Comparison of ENCODE assay signal across 8 mouse cellular contexts in genomic region chr19:47330743-47331227, GRCm38 (mm10).
A peak's percentile ranks its signal among the peaks of the same experiment; 100 is the strongest.
DNase-seq lines count a peak whose midpoint lies in the region; ATAC-seq lines count a peak whose summit lies in the region.
"Had no signal": no experiment of that assay in that cellular context is flagged by ENCODE, and none has a peak within 500 bp of the region (broad histone marks: within the 10 kb centered on the region; RNA-seq: fewer than 3 reads in every experiment).

No protein-coding gene starts in this region.

- peak overlapping the region; percentile 17 for H3K4me2 ChIP-seq in embryonic facial prominence, embryonic 15.5 days (replicated peaks)

- peak; percentile 90 for ATAC-seq in embryonic facial prominence, embryonic 15.5 days (ENCODE audit: insufficient number of reproducible peaks, low FRiP score, low TSS enrichment, low read depth)

- H3K4me3 ChIP-seq in embryonic facial prominence, embryonic 15.5 days (replicated peaks), result no peak overlapping the region
- H3K4me3 ChIP-seq in hindbrain, embryonic 10.5 days, result no peak overlapping the region
- H3K4me3 ChIP-seq: megakaryocyte, embryonic 14.5 days had no signal

- no peaks in the 10 kb centered on the region for H3K9me3 ChIP-seq in embryonic facial prominence, embryonic 15.5 days (replicated peaks)
- H3K9me3 ChIP-seq in hindbrain, embryonic 10.5 days, result no peaks in the 10 kb centered on the region
- H3K9me3 ChIP-seq: megakaryocyte, embryonic 14.5 days had no signal

- no peaks in the 10 kb centered on the region for H3K36me3 ChIP-seq in embryonic facial prominence, embryonic 15.5 days
- no peaks in the 10 kb centered on the region for H3K36me3 ChIP-seq in hindbrain, embryonic 10.5 days

- H3K27me3 ChIP-seq in embryonic facial prominence, embryonic 15.5 days, result no peaks in the 10 kb centered on the region
- H3K27me3 ChIP-seq in hindbrain, embryonic 10.5 days (ENCODE audit: insufficient read depth, poor library complexity, severe bottlenecking), result no peaks in the 10 kb centered on the region

- H3K27ac ChIP-seq in embryonic facial prominence, embryonic 15.5 days (replicated peaks), result peak overlapping the region; percentile 90
- peak overlapping the region; percentile 66 for H3K27ac ChIP-seq in hindbrain, embryonic 10.5 days

- H3K9ac ChIP-seq in embryonic facial prominence, embryonic 15.5 days, result no peak overlapping the region

- peaks cover 82% of the 10 kb centered on the region for H3K4me1 ChIP-seq in embryonic facial prominence, embryonic 15.5 days
- peaks cover 75% of the 10 kb centered on the region for H3K4me1 ChIP-seq in hindbrain, embryonic 10.5 days (replicated peaks)

- WGBS in embryonic facial prominence, embryonic 15.5 days, result 3% methylated on average over 10 of the region's 10 CpGs
- 21% methylated on average over 10 of the region's 10 CpGs for WGBS in hindbrain, embryonic 10.5 days

- DNase-seq in R1 (ENCODE audit: low read depth, low spot score) (peak; percentile 92), liver (peak; percentile 62)
- DNase-seq in hindbrain, embryonic 10.5 days (ENCODE audit: low spot score), result peak; percentile 68
- DNase-seq in neural tube, embryonic 10.5 days (ENCODE audit: extremely low spot score, low spot score), result peak; percentile 62
- DNase-seq in testis, postnatal 10 days (ENCODE audit: low spot score), result no peak
- no peak for DNase-seq in urinary bladder, adult 2 months (ENCODE audit: low spot score)

Comparison
In these comparisons a context has a peak if more than half of its experiments do, and no peak if none do; other contexts are left out.
1. DNase-seq: peak in R1 (single experiment), hindbrain, embryonic 10.5 days (single experiment), liver (single experiment) and neural tube, embryonic 10.5 days (single experiment); none in testis, postnatal 10 days (single experiment) and urinary bladder, adult 2 months (single experiment).